Mouse (Mus musculus): ENCODE results near the gene Cipc.

DNA sequence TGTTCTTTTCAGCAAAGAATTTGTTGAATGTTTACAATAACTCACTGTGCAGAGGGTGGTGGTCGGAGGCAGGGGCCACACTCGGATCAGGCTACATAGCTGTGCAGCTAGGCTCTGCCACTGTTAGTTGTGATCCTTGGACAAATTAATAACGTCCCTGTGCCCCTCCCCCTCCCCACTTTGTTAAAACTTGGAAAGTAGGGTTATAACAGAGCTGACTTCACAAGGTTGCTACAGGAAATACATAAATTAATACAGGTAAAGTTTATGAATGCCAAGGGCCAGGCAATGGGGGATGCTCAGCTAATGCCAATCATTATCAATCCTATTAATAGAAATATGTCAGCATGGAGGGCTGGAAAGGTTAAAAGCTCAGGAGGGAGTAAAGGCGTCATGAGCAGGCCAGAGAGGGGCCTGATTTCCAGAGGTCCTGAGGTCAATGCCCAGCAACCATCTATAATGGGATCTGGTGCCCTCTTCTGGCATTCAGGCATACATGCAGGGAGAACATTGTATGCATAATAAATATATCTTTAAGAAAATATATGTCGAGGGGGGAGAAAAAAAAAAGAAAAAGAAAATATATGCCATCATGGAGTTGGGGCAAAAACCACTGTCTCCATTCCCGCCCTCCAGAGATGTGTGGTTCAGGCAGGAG, 29.8 kb downstream of the Cipc start:
- TF ChIP-seq CTCF (IDR thresholded peaks at IDR 0.05): peak; percentile 67
- no peak for TF ChIP-seq POLR2A (IDR thresholded peaks at IDR 0.05; ENCODE audit: insufficient read depth, low read depth, low read length)

Data from heart, adult 2 months (tissue).